Mouse (Mus musculus) heart, postnatal 4 days (tissue): ENCODE results near the gene Tppp. TPM values are rescaled to one million over a fixed set of nuclear protein-coding genes. Genes with fewer than 3 reads are reported as not detected.
"Not testable (repeated sequence)": the region's sequence is repeated elsewhere in the genome, so short reads cannot be mapped to it uniquely, and the experiment has no call there.

Experiments
- DNase-seq: peaks from one replicate; pipeline ENCODE4 v3.0.0; 2021
- total RNA-seq, 2 experiments: library from RNA; stranded (reverse); gene quantifications; 2 replicates each; pipeline ENCODE4 v1.2.3; 2021

Tppp gene
- total RNA-seq, 2 experiments from 2014 or later, result 11.9 to 13.7 TPM

GRCm38 (mm10) chr13:74025151-74026081 is 16.2 kb downstream of the Tppp start:
- peak; percentile 82 for DNase-seq

- peak; percentile 64 for DNase-seq
Measured at GRCm38 (mm10) chr13:74026215-74026614, 17.0 kb downstream of the Tppp start.

- no peak for DNase-seq
Measured at GRCm38 (mm10) chr13:74028116-74028515, 18.9 kb downstream of the Tppp start.

- no peak for DNase-seq
Measured at GRCm38 (mm10) chr13:74029013-74029412, 19.8 kb downstream of the Tppp start.

- DNase-seq, result no peak
Measured at GRCm38 (mm10) chr13:74030691-74031090, 21.5 kb downstream of the Tppp start.

- DNase-seq, result no peak
Measured at GRCm38 (mm10) chr13:74031133-74031532, 21.9 kb downstream of the Tppp start.

GRCm38 (mm10) chr13:74034756-74035155 is 25.5 kb downstream of the Tppp start:
- no peak for DNase-seq

- no peak for DNase-seq
Measured at GRCm38 (mm10) chr13:74035776-74036175, 26.6 kb downstream of the Tppp start.

GRCm38 (mm10) chr13:74039926-74040325 is 30.7 kb downstream of the Tppp start:
- no peak for DNase-seq

GRCm38 (mm10) chr13:74056194-74056593 is 47.0 kb downstream of the Tppp start:
- DNase-seq, result no peak

- DNase-seq, result no peak
Measured at GRCm38 (mm10) chr13:74058081-74058480, 48.9 kb downstream of the Tppp start.

- peak; percentile 96 for DNase-seq
Measured at GRCm38 (mm10) chr13:74061613-74062377, 52.6 kb downstream of the Tppp start, which contains the start of gene Cep72. Cep72 (minus strand) TSS chr13:74062299.

- no peak for DNase-seq
Measured at GRCm38 (mm10) chr13:74062378-74063128, 53.3 kb downstream of the Tppp start.

GRCm38 (mm10) chr13:74063340-74064050 is 54.3 kb downstream of the Tppp start:
- no peak for DNase-seq

- no peak for DNase-seq
Measured at GRCm38 (mm10) chr13:74066576-74066975, 57.4 kb downstream of the Tppp start.

- DNase-seq, result not testable (repeated sequence)
Measured at GRCm38 (mm10) chr13:74071244-74071643, 62.0 kb downstream of the Tppp start.

GRCm38 (mm10) chr13:74071714-74072113 is 62.5 kb downstream of the Tppp start:
- no peak for DNase-seq

- no peak for DNase-seq
Measured at GRCm38 (mm10) chr13:74073369-74073768, 64.2 kb downstream of the Tppp start.
